Mouse (Mus musculus): ENCODE results near the gene Zmat5.

The Zmat5 gene

DNA sequence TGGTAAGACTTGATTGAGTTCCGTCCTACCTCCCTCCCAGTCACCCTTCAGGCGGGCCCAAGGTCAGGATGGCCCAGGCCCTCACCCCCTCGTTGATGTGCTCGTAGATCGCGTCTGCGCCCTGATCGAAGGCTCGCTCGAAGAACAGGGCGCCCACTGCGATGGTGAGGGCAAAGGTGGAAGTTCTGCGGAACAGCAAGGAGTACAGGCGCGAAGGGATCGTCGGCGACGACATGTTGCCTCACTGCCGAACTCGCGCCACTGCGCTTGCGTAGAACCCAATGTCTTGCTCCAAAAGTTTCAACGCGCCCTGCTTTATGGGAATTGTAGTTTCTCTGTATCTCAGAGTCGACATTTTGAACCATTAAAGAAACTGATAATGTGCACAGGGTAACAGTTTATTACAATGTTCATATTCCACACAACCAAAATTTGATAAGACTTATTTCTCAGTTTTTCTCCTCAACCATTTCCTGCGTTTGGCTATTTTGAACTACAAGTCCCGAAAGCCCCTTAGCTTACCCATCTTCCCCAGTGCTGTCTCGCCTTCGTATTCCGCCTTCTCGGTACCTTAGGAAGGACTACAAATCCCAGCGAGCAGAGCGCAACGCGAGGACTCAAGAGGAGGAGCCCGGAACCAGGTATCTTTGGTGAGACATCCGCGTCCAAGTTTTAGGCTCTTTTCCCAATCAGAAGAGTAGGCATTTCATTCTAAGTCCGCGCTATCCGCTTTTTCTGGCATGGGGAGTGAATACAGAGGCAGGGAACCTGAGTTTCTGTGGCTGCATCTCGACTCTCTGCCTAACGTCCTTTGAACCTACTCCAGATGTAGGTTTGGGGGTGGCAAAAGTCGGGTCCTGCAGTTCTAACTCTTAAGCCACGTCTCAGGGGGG is at the start of gene Zmat5, which contains the start of gene Uqcr10:
Gene Zmat5, plus strand, starts transcription at position 607 of the 893 bp plus-strand sequence.
Gene Uqcr10, minus strand, starts transcription at position 271 of the 893 bp plus-strand sequence.
- peak; percentile 99 for DNase-seq

DNA sequence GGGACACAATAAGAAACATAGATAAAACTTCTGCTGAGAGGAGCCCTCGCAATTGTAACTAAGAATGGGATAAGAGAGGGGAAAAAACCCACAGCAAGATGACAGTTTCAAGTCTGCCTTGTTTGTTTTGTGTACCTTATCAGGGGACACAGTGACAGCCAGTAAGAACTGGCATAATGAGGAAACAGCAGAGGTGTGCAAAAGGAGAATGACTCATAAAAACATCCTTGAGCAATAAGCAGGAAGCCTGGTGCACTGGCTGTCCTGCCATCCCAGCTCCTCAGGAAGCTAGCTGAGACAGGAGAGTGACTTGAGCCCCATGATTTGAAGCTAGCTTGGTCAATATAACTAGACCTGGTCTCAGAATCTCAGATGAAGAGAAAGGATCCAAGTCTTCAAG is 44.7 kb upstream of the Zmat5 start:
- DNase-seq = no peak

DNA sequence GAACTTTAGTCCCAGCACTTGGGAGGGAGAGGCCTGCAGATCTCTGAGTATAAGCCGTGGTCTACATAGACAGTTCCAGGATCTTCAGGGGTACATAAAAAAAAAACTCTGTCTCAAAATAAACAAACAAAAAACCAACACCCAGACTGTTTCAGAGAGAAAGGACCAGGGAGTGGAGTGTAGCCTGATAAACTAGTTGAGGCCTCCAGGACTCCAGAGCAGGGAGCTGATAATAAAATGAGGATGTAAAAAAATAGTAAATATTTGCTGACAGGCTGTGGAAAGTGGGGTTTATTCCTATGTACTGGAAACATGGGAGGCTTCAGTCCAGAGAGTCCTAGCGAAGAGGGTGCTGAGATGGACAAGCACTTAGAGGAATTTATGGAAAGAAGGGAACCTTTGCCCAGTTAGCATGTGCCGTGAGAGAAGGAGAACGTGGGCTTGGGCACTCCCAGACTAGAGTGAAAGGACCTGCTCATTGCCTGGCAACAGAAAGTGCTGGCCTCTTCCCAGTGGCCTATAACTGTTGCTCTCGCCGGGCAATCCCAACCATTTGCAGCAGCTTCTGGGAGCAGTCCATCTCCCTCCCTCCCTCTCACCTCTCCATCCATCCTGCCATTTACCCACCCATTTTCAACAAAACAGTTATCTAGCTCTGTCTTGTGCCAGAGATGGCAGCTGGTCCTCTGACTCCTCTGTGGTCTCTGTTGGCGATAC is 44.0 kb upstream of the Zmat5 start:
- DNase-seq = no peak

DNA sequence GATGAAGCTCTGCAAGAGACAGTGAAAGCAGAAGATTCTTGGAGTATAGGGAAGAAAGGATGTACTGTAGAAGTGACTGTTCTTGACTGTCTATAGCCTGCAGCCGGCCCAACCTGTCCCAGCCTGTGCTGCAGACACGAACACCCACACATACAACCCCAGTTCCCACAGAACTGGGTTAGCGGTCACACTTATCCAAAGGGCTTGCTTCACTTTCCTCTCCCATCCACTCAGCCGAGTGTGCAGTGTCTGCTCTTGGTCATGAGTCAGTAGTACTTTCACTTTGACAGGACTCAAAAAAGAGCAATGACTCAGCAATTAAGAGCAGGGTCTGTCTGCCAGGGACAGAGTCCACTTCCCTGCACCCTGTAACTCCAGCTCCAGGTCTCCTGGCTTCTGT is 43.2 kb upstream of the Zmat5 start:
- DNase-seq = peak; percentile 93

DNA sequence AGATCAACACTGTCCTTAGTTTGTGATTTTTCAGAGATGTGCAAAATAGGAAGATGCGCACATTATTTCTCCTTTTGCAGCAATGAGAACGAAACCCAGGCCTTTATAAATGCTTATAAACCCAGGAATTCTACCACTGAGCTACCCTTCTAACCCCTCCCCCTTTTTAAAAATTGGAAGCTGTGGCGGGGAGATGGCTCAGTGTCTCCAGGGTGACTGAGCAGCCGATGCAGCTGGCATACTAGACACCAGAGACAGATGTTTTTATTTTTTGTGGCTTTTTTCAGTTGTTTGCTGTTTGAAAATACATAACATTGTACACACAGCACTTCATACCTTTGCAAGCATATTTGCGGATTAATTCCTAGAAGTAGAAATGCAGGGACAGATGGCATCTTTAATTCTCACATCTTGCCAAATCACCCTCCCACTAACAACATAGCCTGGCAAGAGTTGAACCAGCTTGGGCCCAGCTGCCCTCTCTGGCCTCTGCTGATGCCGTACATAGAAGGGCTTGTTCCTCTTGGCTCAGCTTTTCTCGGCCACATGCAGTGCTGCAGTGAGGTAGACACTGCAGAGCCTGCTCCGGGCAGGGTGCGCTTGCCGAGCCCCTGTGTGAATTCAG is 42.5 kb upstream of the Zmat5 start:
- DNase-seq = no peak

DNA sequence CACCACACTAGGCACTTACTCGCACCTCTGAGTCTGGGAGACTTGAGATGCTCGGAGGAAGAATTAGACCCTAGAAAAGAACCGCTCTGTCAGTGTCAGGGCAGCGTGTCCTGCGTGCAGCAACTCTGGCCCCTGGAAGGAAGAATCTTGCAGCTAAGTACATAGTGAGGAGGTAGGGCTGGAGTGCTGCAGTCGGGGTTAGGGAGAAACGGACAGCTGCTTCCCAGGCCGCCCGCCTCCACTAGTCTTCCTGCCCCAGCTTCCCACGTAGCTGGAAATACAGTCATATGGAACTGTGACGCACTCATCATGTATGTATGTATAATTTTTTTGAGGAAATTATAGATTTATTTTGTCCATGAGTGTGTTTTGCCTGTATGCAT is 42.0 kb upstream of the Zmat5 start:
- peak; percentile 76 for DNase-seq

DNA sequence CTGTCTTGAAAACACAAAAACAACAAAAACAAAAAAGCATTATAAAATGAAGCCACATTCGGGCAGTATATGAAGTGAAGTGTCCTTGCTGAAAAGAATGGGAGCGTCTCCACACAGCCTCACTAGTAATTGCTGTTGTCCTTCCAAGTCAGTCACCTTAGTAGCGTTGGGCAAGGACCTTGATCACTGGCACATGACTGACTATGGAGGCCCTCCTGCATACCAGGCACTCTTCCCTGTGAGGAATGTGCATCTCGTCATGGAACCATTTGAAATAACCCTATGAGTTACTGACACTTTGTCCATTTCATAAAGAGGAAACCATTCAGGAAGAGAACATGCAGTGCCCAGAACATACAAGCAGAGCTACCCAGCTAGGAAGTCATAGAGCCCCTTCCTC is 32.7 kb upstream of the Zmat5 start:
- DNase-seq = no peak

DNA sequence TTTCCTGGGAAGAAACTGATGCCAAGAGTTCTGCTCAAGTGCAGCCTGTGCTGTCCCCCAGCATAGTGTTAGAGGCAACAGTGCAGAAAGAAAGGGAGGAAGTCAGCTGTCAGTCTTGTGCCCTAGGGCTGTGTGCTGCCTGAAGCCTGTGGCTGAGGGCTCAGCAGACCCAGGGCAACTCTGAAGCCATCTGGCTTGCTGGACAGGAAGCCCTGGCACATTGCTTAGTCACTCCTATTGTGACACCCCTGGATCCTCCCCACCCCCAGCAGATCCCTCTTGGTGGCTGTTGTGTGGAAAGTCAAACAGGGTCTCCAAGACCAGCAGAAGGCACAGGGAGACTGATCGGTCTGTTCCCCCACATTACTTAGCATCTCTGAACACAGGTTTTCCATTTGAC is 29.9 kb upstream of the Zmat5 start:
- DNase-seq = no peak

DNA sequence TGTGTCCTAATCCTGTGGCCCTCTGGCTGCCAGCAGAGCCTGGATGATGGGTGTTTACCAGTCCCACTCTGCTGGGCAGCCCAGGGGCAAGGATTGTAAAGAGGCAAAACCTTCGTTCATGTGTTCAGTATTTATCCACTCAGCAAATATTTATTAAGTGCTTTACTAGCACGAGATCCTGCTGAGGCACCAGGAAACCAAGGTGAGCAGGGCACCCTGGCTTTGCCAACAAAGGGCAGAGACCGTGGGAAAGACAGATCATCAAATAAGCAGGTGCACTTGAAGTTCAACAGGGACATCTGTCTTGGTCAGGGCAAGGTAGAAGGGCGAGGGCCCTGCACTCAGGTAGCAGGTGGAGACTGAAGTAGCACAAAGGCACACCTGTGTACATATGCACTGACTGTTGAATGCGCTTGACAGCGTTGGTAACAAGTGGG is 29.3 kb upstream of the Zmat5 start:
- no peak for DNase-seq

DNA sequence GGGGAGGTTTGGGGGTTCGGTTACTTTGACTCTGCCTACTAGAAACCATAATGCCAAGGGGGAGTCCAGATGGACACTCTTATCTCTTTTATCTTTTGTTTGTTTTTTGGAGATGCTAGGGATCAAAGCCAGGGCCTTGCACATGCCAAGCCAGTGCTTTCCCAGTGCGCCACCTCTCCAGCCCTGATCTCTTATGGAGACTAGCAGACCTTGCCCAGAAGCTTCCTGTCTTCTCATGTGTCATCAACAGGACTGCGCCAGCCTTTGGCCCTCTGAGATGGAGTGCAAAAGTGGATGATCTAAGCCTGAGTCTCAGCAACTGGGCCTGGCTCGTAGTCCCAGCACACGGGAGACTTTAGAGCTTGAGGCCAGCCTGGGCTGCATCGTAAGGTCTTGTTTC is 28.8 kb upstream of the Zmat5 start:
- DNase-seq = no peak

DNA sequence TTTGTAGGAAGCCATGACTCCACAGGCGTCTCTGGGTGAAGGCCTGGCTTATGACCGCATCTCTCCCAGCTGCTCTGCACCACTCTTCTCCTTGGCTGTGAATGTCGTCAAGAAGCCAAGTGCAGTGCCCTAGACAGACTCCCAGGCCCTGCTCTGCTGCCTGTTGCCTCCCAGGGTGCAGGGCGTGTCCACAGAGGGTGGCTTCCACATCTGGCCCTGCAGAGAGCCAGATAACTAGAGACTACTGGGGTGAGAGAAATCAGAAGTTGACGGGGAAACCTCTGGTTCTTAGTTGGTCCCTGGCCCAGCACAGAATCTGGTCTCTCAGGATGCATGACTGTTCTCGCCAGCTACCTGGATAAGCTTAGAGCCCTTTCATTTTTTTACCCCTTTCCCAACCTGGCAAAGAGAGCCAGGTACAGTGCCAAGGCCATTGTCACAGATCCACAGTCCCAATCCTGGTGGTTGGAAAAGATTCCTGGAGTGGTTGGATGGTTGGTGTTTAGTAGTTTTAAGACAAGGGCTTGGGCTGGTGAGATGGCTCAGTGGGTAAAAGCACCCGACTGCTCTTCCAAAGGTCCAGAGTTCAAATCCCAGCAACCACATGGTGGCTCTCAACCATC is 27.1 kb upstream of the Zmat5 start:
- no peak for DNase-seq

DNA sequence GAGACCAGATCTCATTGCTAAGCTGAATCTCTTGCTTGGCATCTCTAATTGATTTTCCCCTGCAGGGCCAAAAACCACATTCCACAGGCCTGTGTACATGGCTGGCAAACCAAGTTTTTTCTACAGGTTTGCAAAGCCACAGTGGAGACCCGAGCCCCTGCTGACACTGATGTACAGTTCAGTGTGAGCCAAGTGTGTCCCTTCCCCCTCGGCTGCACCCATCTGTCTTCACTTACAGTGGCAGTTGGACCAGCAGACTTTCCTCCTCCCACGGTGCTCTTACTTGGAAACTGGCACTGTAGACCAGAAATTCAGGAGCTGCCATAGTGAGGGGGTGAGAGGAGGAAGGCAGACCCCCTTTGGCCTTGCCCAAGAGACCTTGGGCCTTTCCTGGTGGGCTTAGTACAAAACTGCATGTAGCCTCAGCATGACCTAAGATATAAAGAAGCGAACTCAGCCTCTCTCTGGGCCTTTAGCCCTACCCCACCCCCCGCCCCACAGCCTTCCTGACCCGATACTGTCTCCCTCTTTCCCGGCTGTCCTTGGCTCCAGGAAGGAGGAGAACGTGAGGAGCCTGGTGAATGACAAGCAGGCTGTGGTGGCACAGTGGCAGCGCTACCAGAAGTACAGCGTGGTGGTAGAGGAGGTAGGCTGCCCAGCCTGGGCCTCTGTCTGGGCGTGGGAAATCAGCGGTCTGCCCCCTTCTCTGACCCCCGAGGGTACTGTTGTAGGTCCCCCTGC is 25.6 kb upstream of the Zmat5 start:
- no peak for DNase-seq

DNA sequence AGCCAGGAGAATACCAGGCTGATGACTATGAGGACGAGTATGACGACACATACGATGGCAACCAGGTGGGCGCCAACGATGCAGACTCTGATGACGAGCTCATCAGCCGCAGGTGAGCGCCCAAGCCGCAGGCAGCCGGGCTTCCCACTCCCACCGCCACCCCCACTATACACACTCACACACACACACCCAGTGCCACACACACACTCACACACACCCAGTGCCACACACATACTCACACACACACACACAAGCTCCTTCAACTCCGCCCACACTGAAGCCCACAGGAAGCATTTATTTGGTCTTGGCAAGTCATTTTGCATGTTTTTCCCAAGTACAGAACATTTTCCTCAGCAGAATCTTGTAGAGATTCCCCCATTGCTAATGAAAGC is 25.0 kb upstream of the Zmat5 start:
- no peak for DNase-seq

DNA sequence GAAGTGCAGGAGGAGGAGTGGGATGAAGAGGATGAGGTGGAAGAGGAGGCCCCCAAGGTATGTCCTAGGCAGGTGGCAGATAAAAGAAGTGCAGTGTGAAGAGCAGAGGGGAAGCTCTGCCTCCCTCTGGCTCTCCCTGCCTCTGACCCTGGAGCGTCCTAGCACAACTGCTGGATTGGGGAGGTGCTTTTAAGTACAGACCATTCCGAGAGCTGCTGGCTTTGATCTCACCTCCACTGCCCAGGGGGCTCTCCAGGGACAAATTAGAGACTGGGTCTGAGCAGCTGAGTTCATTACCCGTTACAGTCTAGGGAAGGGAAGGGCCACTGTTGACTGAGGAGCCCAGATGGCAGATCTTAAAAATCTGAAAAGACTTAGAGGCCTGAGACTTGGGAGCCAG is 24.4 kb upstream of the Zmat5 start:
- no peak for DNase-seq

DNA sequence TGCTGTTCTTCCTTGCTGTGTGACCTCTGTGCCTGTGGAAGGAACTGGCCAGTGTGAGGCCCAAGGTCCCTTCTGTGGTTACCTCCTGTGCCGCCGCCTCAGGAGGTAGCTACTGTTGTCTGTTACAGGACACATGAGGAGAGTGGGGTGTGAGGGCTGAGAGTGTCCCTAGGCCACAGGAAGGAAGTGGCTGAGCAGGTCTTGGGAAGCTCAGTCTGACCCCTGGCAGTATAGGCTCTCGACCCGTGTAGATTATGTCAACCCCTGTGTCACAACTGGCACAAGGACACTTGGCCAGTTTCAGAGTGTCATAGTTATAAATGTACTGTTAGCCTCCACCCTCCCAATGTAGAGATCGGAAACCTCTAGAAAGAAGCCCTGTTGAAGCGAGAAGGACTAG is 21.0 kb upstream of the Zmat5 start:
- DNase-seq = no peak

DNA sequence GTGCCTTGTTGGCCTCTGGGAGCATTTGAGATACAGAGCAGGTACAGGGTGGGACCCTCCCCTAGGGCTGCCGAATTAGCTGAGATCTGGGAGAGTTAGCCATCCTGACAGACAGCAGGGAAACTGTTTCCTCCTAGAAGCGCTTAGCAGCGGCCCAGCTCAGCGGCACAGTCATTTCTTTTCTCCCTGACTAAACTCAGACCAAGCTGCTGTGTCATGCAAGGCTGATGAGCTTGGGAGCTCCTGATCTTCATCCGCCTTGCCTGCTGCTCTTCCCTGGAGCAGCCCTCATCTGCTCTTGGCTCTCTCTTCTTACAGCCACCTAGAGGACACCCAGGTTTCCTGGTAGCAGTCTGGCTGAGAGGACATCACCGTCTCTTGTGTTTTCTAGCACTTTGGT is 20.3 kb upstream of the Zmat5 start:
- no peak for DNase-seq

DNA sequence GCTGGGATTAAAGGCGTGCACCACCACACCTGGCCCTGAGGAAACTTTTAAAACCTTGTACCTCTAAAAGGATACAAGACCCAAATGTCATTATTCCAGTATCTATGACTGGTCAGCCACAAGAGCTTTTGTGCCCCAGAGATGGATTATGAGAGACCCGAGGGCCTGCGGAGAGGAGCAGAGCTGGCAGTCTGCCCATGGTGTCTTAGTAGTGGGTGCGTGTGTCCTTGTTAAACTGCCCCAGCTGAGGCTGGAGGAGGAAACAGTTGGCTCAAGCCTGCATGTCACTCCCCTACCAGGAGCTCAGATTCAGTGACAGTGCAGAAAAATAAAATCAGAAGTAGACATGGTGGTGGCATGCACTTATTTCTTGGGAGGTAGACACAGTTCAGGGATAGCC is 19.4 kb upstream of the Zmat5 start:
- DNase-seq = no peak

DNA sequence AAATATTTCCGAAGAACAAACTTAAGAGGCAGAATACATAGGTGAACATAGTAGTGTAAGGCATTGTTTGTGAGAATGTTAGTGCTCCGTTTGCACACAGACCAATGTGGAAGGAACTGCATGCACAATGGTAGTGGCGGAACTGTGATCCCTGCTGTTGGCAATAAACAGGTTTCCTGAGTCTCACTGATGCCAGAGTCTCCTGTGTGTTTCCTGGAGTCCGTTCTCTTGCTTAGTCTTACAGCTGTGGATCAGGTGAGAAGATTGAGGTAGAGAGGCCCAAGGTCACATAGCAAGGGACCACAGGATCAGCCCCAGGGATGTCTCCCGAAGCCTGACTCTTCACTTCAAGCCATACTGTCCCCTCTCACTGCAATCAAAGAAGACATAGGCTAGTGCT is 19.0 kb upstream of the Zmat5 start:
- DNase-seq = peak; percentile 86

DNA sequence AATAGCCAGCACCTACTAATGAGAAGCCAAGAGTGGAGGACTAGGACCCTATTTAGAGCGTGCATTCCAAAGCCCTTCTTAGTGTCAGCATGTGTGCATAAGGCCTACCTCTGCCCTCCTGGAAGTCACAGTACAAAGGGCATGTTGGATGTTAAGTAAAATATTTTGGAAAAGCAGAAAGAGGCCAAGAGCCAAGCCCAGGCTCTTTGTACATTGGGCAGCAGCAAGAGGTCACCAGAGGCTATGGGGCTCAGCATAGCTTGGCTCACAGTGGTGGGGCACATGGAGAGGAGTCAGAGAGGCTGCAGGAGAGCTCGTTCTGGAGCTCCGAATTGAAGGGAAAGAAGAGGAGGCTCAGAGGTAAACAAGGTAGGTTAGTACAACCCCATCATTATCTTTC is 17.5 kb upstream of the Zmat5 start:
- no peak for DNase-seq

DNA sequence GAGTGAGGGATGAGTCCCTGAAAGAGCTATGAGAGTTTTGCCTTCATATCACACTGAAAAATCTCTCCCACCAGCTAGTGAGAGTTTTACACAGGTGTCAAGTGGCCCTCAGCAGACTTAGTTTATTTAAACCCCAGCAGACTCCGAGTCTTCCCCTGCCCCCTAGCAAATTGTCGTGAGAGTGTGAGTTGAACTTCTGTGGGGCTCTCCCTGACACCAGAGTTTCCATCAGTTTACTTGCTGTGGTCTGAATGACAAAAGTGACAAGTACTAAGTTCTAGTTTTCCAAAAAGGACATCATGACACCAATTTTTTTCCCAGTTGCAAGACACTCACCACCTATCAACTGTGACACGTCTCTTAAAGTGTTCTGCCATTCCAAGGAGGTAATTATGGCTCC is 16.6 kb upstream of the Zmat5 start:
- no peak for DNase-seq

DNA sequence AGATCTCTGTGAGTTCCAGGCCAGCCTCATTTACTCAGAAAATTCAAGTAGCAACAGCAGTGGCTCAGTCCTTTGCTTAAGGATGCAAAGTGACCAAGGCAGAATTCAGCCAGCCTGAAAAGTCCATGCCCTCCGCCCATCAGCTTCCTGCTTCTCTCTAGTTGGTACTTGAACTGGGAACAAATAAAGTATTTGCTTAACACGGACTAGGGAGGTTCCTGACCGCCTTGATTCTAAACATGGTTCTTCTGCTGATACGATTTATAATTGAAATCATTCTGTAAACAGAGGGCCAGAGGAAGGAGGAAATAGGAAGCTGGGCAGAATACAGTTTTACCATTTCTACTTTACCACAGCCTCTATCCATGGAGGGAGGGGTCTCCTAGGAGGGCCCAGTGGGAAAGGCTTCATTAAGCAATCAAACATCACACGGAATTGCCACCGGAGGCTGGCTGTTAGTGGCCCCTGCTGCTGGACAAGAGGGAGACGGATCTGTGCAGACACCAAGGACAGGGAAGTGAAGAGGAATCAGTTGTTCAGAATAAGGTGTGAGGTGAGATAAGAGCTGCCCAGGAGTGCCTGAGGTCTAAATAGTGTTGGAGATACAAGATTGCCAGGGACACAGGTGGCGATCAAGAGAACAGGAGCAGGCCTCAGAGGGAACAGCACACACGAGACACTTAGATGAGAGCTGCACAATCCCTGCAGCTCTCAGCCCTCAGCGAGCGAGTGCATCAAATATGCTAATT is 15.7 kb upstream of the Zmat5 start:
- no peak for DNase-seq

DNA sequence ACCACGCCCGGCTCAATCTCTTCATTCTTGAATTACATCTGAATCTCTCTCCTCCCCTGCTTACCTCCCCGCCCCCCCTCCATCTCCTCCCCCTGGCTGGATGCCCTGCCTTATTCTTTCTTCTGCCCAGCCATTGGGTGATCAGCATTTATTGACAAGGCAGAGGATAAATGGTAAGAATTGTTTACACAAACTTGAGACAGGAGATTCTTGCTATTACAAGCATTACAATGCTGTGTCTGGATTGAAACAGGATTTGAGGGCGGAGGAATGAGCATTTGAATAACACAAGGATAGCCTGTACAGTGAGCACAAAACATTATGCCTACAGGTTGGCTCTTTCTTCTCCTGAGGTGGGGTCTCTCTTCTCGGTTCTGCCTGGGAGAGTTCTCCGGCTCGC is 14.1 kb upstream of the Zmat5 start:
- DNase-seq = no peak
